ENCODE assay signal across 9 mouse cellular contexts in genomic region chrX:137015099-137015709, GRCm38 (mm10). TPM values are rescaled to one million over a fixed set of nuclear protein-coding genes. Genes with fewer than 3 reads are reported as not detected.
DNase-seq lines count a peak whose midpoint lies in the region; ATAC-seq and TF ChIP-seq lines count a peak whose summit lies in the region.
"Had no signal": no experiment of that assay in that cellular context is flagged by ENCODE, and none has a peak within 500 bp of the region (broad histone marks: within the 10 kb centered on the region; RNA-seq: fewer than 3 reads in every experiment).

No protein-coding gene starts in this region.

- peak; percentile 48 for DNase-seq in liver, adult 2 months (ENCODE audit: extremely low read depth, low read depth, low spot score)
- DNase-seq in adipocyte (ENCODE audit: low spot score), result peak; percentile 71
- peak; percentile 78 for DNase-seq in embryo, embryonic 10 days (ENCODE audit: low spot score)
- peak; percentile 82 for DNase-seq in retina, embryonic 14.5 days (ENCODE audit: low spot score)

- no peak overlapping the region for H3K9ac ChIP-seq in liver, adult 2 months (ENCODE audit: low read depth, low read length)
- H3K9ac ChIP-seq in liver, embryonic 12.5 days, result no peak overlapping the region
- no peak overlapping the region for H3K9ac ChIP-seq in lung, embryonic 16.5 days (ENCODE audit: low read length)
- H3K9ac ChIP-seq: embryonic facial prominence, embryonic 12.5 days had no signal

- no peak for ATAC-seq in liver, embryonic 12.5 days
- peak; percentile 84 for ATAC-seq in inflammation-experienced regulatory T-cells, adult 6 months
- peak; percentile 54; the same call in 1 of the 2 replicates for ATAC-seq in lung, embryonic 16.5 days (ENCODE audit: low read depth)
- ATAC-seq in monocyte, adult 5-6 weeks (replicated peaks; ENCODE audit: insufficient number of reproducible peaks, low FRiP score, low TSS enrichment, poor library complexity, severe bottlenecking), result no peak; the same call in 1 of the 2 replicates

- TF ChIP-seq CTCF in liver, adult 2 months (IDR thresholded peaks at IDR 0.05; ENCODE audit: low read depth, low read length), result peak; percentile 25; the same call in 1 of the 2 replicates

- H3K27ac ChIP-seq in liver, adult 2 months (replicated peaks; ENCODE audit: insufficient read depth, low read depth, low read length), result no peak overlapping the region
- no peak overlapping the region for H3K27ac ChIP-seq in liver, embryonic 12.5 days
- H3K27ac ChIP-seq in lung, embryonic 16.5 days (ENCODE audit: low read length), result no peak overlapping the region
- H3K27ac ChIP-seq: embryonic facial prominence, embryonic 12.5 days had no signal

- no peaks in the 10 kb centered on the region; the same call in 1 of the 2 replicates for H3K36me3 ChIP-seq in liver, adult 2 months (ENCODE audit: control insufficient read depth, insufficient read depth, low read length)
- H3K36me3 ChIP-seq in liver, embryonic 12.5 days, result no peaks in the 10 kb centered on the region
- H3K36me3 ChIP-seq in lung, embryonic 16.5 days (ENCODE audit: control insufficient read depth, insufficient read depth, low read length), result no peaks in the 10 kb centered on the region
- H3K36me3 ChIP-seq: embryonic facial prominence, embryonic 12.5 days had no signal

- no peak for TF ChIP-seq POLR2A in liver, adult 2 months (IDR thresholded peaks at IDR 0.05; ENCODE audit: extremely low read depth, insufficient read depth, low read length)

- no peak overlapping the region for H3K4me2 ChIP-seq in liver, embryonic 12.5 days
- no peak overlapping the region for H3K4me2 ChIP-seq in lung, embryonic 16.5 days (ENCODE audit: low read depth, low read length)
- H3K4me2 ChIP-seq: embryonic facial prominence, embryonic 12.5 days had no signal

- H3K79me2 ChIP-seq in liver, adult 2 months (ENCODE audit: control insufficient read depth, insufficient read depth, low read length), result no peaks in the 10 kb centered on the region

- H3K27me3 ChIP-seq in liver, adult 2 months (ENCODE audit: control insufficient read depth, insufficient read depth, low read length), result no peaks in the 10 kb centered on the region
- no peaks in the 10 kb centered on the region for H3K27me3 ChIP-seq in liver, embryonic 12.5 days (replicated peaks)
- no peaks in the 10 kb centered on the region for H3K27me3 ChIP-seq in lung, embryonic 16.5 days (ENCODE audit: control insufficient read depth, insufficient read depth, low read depth, low read length)
- H3K27me3 ChIP-seq: embryonic facial prominence, embryonic 12.5 days had no signal

- H3K4me3 ChIP-seq in liver, adult 2 months (ENCODE audit: insufficient read depth, low read depth, low read length), result no peak overlapping the region
- H3K4me3 ChIP-seq in liver, embryonic 12.5 days, result no peak overlapping the region
- no peak overlapping the region for H3K4me3 ChIP-seq in lung, embryonic 16.5 days (ENCODE audit: low read length)
- H3K4me3 ChIP-seq: embryonic facial prominence, embryonic 12.5 days had no signal

- 52% methylated on average over 6 of the region's 6 CpGs for WGBS in liver, adult 2 months
- 52% methylated on average over 6 of the region's 6 CpGs for WGBS in liver, embryonic 12.5 days (ENCODE audit: insufficient replicate concordance)
- WGBS in lung, embryonic 16.5 days, result 49% methylated on average over 6 of the region's 6 CpGs

- no peaks in the 10 kb centered on the region for H3K9me3 ChIP-seq in liver, embryonic 12.5 days (replicated peaks)
- H3K9me3 ChIP-seq in lung, embryonic 16.5 days (ENCODE audit: control insufficient read depth, low read length), result no peaks in the 10 kb centered on the region
- H3K9me3 ChIP-seq: embryonic facial prominence, embryonic 12.5 days had no signal

- no peaks in the 10 kb centered on the region for H3K4me1 ChIP-seq in liver, adult 2 months (ENCODE audit: control insufficient read depth, insufficient read depth, low read length)
- no peaks in the 10 kb centered on the region for H3K4me1 ChIP-seq in liver, embryonic 12.5 days
- no peaks in the 10 kb centered on the region for H3K4me1 ChIP-seq in lung, embryonic 16.5 days (replicated peaks; ENCODE audit: control insufficient read depth, insufficient read depth, low read length)
- H3K4me1 ChIP-seq: embryonic facial prominence, embryonic 12.5 days had no signal

RNA-seq across cellular contexts. Expression of gene Zcchc18, which starts 22.2 kb away (rescaled TPM):
- total RNA-seq in liver, adult 2 months (2014; rRNA removed), result 0.20 TPM in 1 of 2 replicates, not detected in the other
- 0.04 TPM in 1 of 2 replicates, not detected in the other for polyA plus RNA-seq in liver, adult 2 months (2012; rRNA removed)
- polyA plus RNA-seq in liver, embryonic 12.5 days (2016; fragmentation: Nextera tagmentation; extraction: Ambion mirVana), result 0.67 and 0.91 TPM in 2 replicates
- polyA plus RNA-seq in inflammation-experienced regulatory T-cells, adult 6 months (2017; shearing (Covaris generic)), result 10 to 100 TPM; 51.8 to 54.5 (median 53.6) TPM
- 7.0 and 8.3 TPM in 2 replicates for polyA plus RNA-seq in lung, embryonic 16.5 days (2015; fragmentation: Nextera tagmentation; extraction: Ambion mirVana)
- 1.5 to 16.1 TPM (median 3.5 TPM) in 3 replicates for total RNA-seq in monocyte, adult 5-6 weeks (2017)

RNA-seq across cellular contexts. Expression of gene Slc25a53, which starts 22.9 kb away (rescaled TPM):
- 1.5 and 1.6 TPM in 2 replicates for total RNA-seq in liver, adult 2 months (2014; rRNA removed)
- polyA plus RNA-seq in liver, adult 2 months (2012; rRNA removed), result 0.81 and 0.92 TPM in 2 replicates
- polyA plus RNA-seq in liver, embryonic 12.5 days (2016; fragmentation: Nextera tagmentation; extraction: Ambion mirVana), result 2.8 and 2.9 TPM in 2 replicates
- polyA plus RNA-seq in inflammation-experienced regulatory T-cells, adult 6 months (2017; shearing (Covaris generic)), result 10 to 100 TPM in 1 of 3 experiments, 1 to 10 TPM in 2; 5.3 to 12.8 (median 6.4) TPM
- 12.0 and 13.4 TPM in 2 replicates for polyA plus RNA-seq in lung, embryonic 16.5 days (2015; fragmentation: Nextera tagmentation; extraction: Ambion mirVana)
- 8.0 to 25.4 TPM (median 13.1 TPM) in 3 replicates for total RNA-seq in monocyte, adult 5-6 weeks (2017)

RNA-seq across cellular contexts. Expression of gene Fam199x, which starts 34.2 kb away (rescaled TPM):
- total RNA-seq in liver, adult 2 months (2014; rRNA removed), result 5.4 and 6.1 TPM in 2 replicates
- 0.48 and 0.63 TPM in 2 replicates for polyA plus RNA-seq in liver, adult 2 months (2012; rRNA removed)
- polyA plus RNA-seq in liver, embryonic 12.5 days (2016; fragmentation: Nextera tagmentation; extraction: Ambion mirVana), result 2.1 and 2.2 TPM in 2 replicates
- polyA plus RNA-seq in inflammation-experienced regulatory T-cells, adult 6 months (2017; shearing (Covaris generic)), result 1 to 10 TPM; 3.0 to 5.2 (median 4.1) TPM
- 10.7 and 11.0 TPM in 2 replicates for polyA plus RNA-seq in lung, embryonic 16.5 days (2015; fragmentation: Nextera tagmentation; extraction: Ambion mirVana)
- 11.5 to 12.2 TPM (median 11.8 TPM) in 3 replicates for total RNA-seq in monocyte, adult 5-6 weeks (2017)

RNA-seq across cellular contexts. Expression of gene Tmsb15b1, which starts 38.5 kb away (rescaled TPM):
- 1.5 and 1.9 TPM in 2 replicates for total RNA-seq in liver, adult 2 months (2014; rRNA removed)
- polyA plus RNA-seq in liver, adult 2 months (2012; rRNA removed), result 0.43 and 0.68 TPM in 2 replicates
- 5.0 and 5.2 TPM in 2 replicates for polyA plus RNA-seq in liver, embryonic 12.5 days (2016; fragmentation: Nextera tagmentation; extraction: Ambion mirVana)
- 10 to 100 TPM; 22.3 to 36.5 (median 26.2) TPM for polyA plus RNA-seq in inflammation-experienced regulatory T-cells, adult 6 months (2017; shearing (Covaris generic))
- 18.6 and 19.8 TPM in 2 replicates for polyA plus RNA-seq in lung, embryonic 16.5 days (2015; fragmentation: Nextera tagmentation; extraction: Ambion mirVana)
- total RNA-seq in monocyte, adult 5-6 weeks (2017), result 13.1 to 21.8 TPM (median 16.5 TPM) in 3 replicates

RNA-seq across cellular contexts. Expression of gene Tmsb15l, which starts 38.5 kb away (rescaled TPM):
- total RNA-seq in liver, adult 2 months (2014; rRNA removed), result 1.3 and 2.2 TPM in 2 replicates
- polyA plus RNA-seq in liver, adult 2 months (2012; rRNA removed), result 0.12 and 0.21 TPM in 2 replicates
- polyA plus RNA-seq in liver, embryonic 12.5 days (2016; fragmentation: Nextera tagmentation; extraction: Ambion mirVana), result 0.29 and 0.74 TPM in 2 replicates
- polyA plus RNA-seq in inflammation-experienced regulatory T-cells, adult 6 months (2017; shearing (Covaris generic)), result 10 to 100 TPM in 1 of 3 experiments, 1 to 10 TPM in 2; 1.1 to 16.5 (median 2.6) TPM
- polyA plus RNA-seq in lung, embryonic 16.5 days (2015; fragmentation: Nextera tagmentation; extraction: Ambion mirVana), result 2.9 and 4.8 TPM in 2 replicates
- 3.4 to 20.1 TPM (median 12.2 TPM) in 3 replicates for total RNA-seq in monocyte, adult 5-6 weeks (2017)

Comparison
In these comparisons a context has a peak if more than half of its experiments do, and no peak if none do; other contexts are left out.
1. ATAC-seq: peak in inflammation-experienced regulatory T-cells, adult 6 months (single experiment) and lung, embryonic 16.5 days (single experiment); none in liver, embryonic 12.5 days (single experiment) and monocyte, adult 5-6 weeks (single experiment).
2. Peak in every context shown above with its lines, with median percentiles within 50 percentile points of each other: DNase-seq.